Mouse (Mus musculus): Measurements from ENCODE around the gene Ly6g6e. TPM values are rescaled to one million over a fixed set of nuclear protein-coding genes. Genes with fewer than 3 reads are reported as not detected.
A peak's percentile ranks its signal among the peaks of the same experiment; 100 is the strongest.
"Not testable (repeated sequence)": the region's sequence is repeated elsewhere in the genome, so short reads cannot be mapped to it uniquely, and the experiment has no call there.

Ly6g6e gene
- polyA plus RNA-seq (2016; fragmentation: Nextera tagmentation; extraction: Ambion mirVana), result 0.28 and 0.50 TPM in 2 replicates

GRCm38 (mm10) chr17:35076507-35077176, at the start of gene Ly6g6e:
Gene Ly6g6e, plus strand, starts transcription at chr17:35076902.
- Histone ChIP-seq H3K27ac (no peak within 1 kb of the TSS), H3K9me3 (no peaks in the 10 kb centered on the region), H3K27me3 (peaks cover 33% of the 10 kb centered on the region; the same call in 1 of the 2 replicates), H3K4me2 (peak within 1 kb of the TSS; percentile 39), H3K9ac (peak within 1 kb of the TSS; percentile 22; the same call in 1 of the 2 replicates), H3K36me3 (replicated peaks) (no peaks in the 10 kb centered on the region), H3K4me1 (peaks cover 21% of the 10 kb centered on the region), H3K4me3 (replicated peaks) (peak within 1 kb of the TSS; percentile 14; the same call in 1 of the 2 replicates)
- WGBS, result 23% methylated on average over 10 of the region's 10 CpGs
- ATAC-seq (ENCODE audit: low FRiP score), result no peak

GRCm38 (mm10) chr17:35027277-35028068, 49.2 kb upstream of the Ly6g6e start, which contains the start of gene Sapcd1:
Gene Sapcd1, minus strand, starts transcription at chr17:35028016.
- peak within 1 kb of the TSS; percentile 84 for H3K27ac ChIP-seq
- H3K4me1 ChIP-seq, result peaks cover 35% of the 10 kb centered on the region
- 29% methylated on average over 13 of the region's 13 CpGs for WGBS
- H3K4me2 ChIP-seq, result peak within 1 kb of the TSS; percentile 38
- peak within 1 kb of the TSS; percentile 6; the same call in 1 of the 2 replicates for H3K4me3 ChIP-seq (replicated peaks)
- H3K9ac ChIP-seq, result peak within 1 kb of the TSS; percentile 30; the same call in 1 of the 2 replicates
- no peaks in the 10 kb centered on the region for H3K9me3 ChIP-seq
- no peaks in the 10 kb centered on the region for H3K36me3 ChIP-seq (replicated peaks)
- no peaks in the 10 kb centered on the region for H3K27me3 ChIP-seq
- ATAC-seq (ENCODE audit: low FRiP score), result peak; percentile 83

- Histone ChIP-seq H3K9ac (no peak overlapping the region), H3K4me1 (peaks cover 35% of the 10 kb centered on the region), H3K9me3 (no peaks in the 10 kb centered on the region), H3K4me3 (replicated peaks) (no peak overlapping the region), H3K27ac (no peak overlapping the region; the same call in 1 of the 2 replicates), H3K36me3 (replicated peaks) (no peaks in the 10 kb centered on the region), H3K4me2 (no peak overlapping the region), H3K27me3 (no peaks in the 10 kb centered on the region)
- no peak for ATAC-seq (ENCODE audit: low FRiP score)
- 79% methylated on average over 2 of the region's 2 CpGs for WGBS
Observed at GRCm38 (mm10) chr17:35028315-35028714, 48.4 kb upstream of the Ly6g6e start.

- Histone ChIP-seq H3K36me3 (replicated peaks) (no peaks in the 10 kb centered on the region), H3K9me3 (no peaks in the 10 kb centered on the region), H3K27me3 (no peaks in the 10 kb centered on the region), H3K9ac (no peak overlapping the region), H3K4me1 (peaks cover 32% of the 10 kb centered on the region), H3K27ac (no peak overlapping the region), H3K4me3 (replicated peaks) (no peak overlapping the region), H3K4me2 (peak overlapping the region; percentile 19)
- no peak for ATAC-seq (ENCODE audit: low FRiP score)
- WGBS, result 30% methylated on average over 19 of the region's 19 CpGs
Observed at GRCm38 (mm10) chr17:35029691-35030532, 46.8 kb upstream of the Ly6g6e start.

GRCm38 (mm10) chr17:35031272-35031671, 45.4 kb upstream of the Ly6g6e start:
- Histone ChIP-seq H3K4me3 (replicated peaks) (no peak overlapping the region), H3K36me3 (replicated peaks) (no peaks in the 10 kb centered on the region), H3K4me1 (peaks cover 28% of the 10 kb centered on the region), H3K9ac (no peak overlapping the region), H3K27me3 (no peaks in the 10 kb centered on the region), H3K27ac (no peak overlapping the region), H3K4me2 (no peak overlapping the region), H3K9me3 (no peaks in the 10 kb centered on the region)
- WGBS, result 90% methylated on average over 11 of the region's 11 CpGs
- no peak for ATAC-seq (ENCODE audit: low FRiP score)

- peaks cover 24% of the 10 kb centered on the region for H3K4me1 ChIP-seq
- no peaks in the 10 kb centered on the region for H3K27me3 ChIP-seq
- H3K9ac ChIP-seq, result no peak overlapping the region
- H3K27ac ChIP-seq, result no peak overlapping the region
- no peaks in the 10 kb centered on the region for H3K9me3 ChIP-seq
- no peak for ATAC-seq (ENCODE audit: low FRiP score)
- H3K36me3 ChIP-seq (replicated peaks), result no peaks in the 10 kb centered on the region
- WGBS, result 82% methylated on average over 7 of the region's 7 CpGs
- no peak overlapping the region for H3K4me2 ChIP-seq
- no peak overlapping the region for H3K4me3 ChIP-seq (replicated peaks)
Observed at GRCm38 (mm10) chr17:35031880-35032279, 44.8 kb upstream of the Ly6g6e start.

- no peaks in the 10 kb centered on the region for H3K9me3 ChIP-seq
- no peak overlapping the region for H3K4me2 ChIP-seq
- no peak overlapping the region for H3K4me3 ChIP-seq (replicated peaks)
- no peak overlapping the region for H3K27ac ChIP-seq
- WGBS, result 79% methylated on average over 8 of the region's 8 CpGs
- no peaks in the 10 kb centered on the region for H3K36me3 ChIP-seq (replicated peaks)
- ATAC-seq (ENCODE audit: low FRiP score), result no peak
- no peak overlapping the region for H3K9ac ChIP-seq
- peaks cover 19% of the 10 kb centered on the region for H3K4me1 ChIP-seq
- no peaks in the 10 kb centered on the region for H3K27me3 ChIP-seq
Observed at GRCm38 (mm10) chr17:35032323-35032870, 44.3 kb upstream of the Ly6g6e start.

GRCm38 (mm10) chr17:35033703-35034102, 43.0 kb upstream of the Ly6g6e start:
- not testable (repeated sequence) for H3K4me1 ChIP-seq

GRCm38 (mm10) chr17:35034896-35035295, 41.8 kb upstream of the Ly6g6e start:
- Histone ChIP-seq H3K4me3 (replicated peaks) (no peak overlapping the region), H3K36me3 (replicated peaks) (no peaks in the 10 kb centered on the region), H3K9ac (no peak overlapping the region), H3K9me3 (no peaks in the 10 kb centered on the region), H3K4me2 (no peak overlapping the region), H3K27me3 (no peaks in the 10 kb centered on the region), H3K4me1 (peaks cover 6% of the 10 kb centered on the region), H3K27ac (no peak overlapping the region)
- no peak for ATAC-seq (ENCODE audit: low FRiP score)
- WGBS, result 86% methylated on average over 6 of the region's 6 CpGs

More at GRCm38 (mm10) chr17:35033703-35034102, 43.0 kb upstream of the Ly6g6e start:
- H3K27me3 ChIP-seq; H3K4me3 ChIP-seq (replicated peaks); ATAC-seq (ENCODE audit: low FRiP score); H3K36me3 ChIP-seq (replicated peaks); H3K9ac ChIP-seq; H3K9me3 ChIP-seq; H3K27ac ChIP-seq; H3K4me2 ChIP-seq: not testable (repeated sequence)
- WGBS, result 78% methylated on average over 1 of the region's 1 CpGs

GRCm38 (mm10) chr17:35039121-35039873, 37.4 kb upstream of the Ly6g6e start:
- WGBS, result 90% methylated on average over 11 of the region's 11 CpGs

GRCm38 (mm10) chr17:35043794-35044193, 32.9 kb upstream of the Ly6g6e start:
- 90% methylated on average over 4 of the region's 4 CpGs for WGBS
- Histone ChIP-seq H3K9me3 (no peaks in the 10 kb centered on the region), H3K27ac (no peak overlapping the region), H3K9ac (no peak overlapping the region), H3K27me3 (no peaks in the 10 kb centered on the region), H3K4me3 (replicated peaks) (no peak overlapping the region), H3K4me2 (no peak overlapping the region), H3K4me1 (peaks cover 29% of the 10 kb centered on the region), H3K36me3 (replicated peaks) (no peaks in the 10 kb centered on the region)
- ATAC-seq (ENCODE audit: low FRiP score), result no peak

More at GRCm38 (mm10) chr17:35039121-35039873, 37.4 kb upstream of the Ly6g6e start:
- ATAC-seq (ENCODE audit: low FRiP score), result no peak
- H3K27ac ChIP-seq, result no peak overlapping the region
- no peak overlapping the region for H3K4me2 ChIP-seq
- no peak overlapping the region for H3K9ac ChIP-seq
- H3K4me1 ChIP-seq, result no peaks in the 10 kb centered on the region
- no peak overlapping the region for H3K4me3 ChIP-seq (replicated peaks)
- H3K36me3 ChIP-seq (replicated peaks), result no peaks in the 10 kb centered on the region
- no peaks in the 10 kb centered on the region for H3K27me3 ChIP-seq
- no peaks in the 10 kb centered on the region for H3K9me3 ChIP-seq

Measured in forebrain, embryonic 12.5 days (tissue).